Mouse (Mus musculus) kidney, postnatal 10 days (tissue): ENCODE data around the gene Bco2.

ENCODE experiments used
- DNase-seq: peaks from one replicate; pipeline ENCODE4 v3.0.0; 2021; ENCODE audit warnings: mixed read lengths

Gene Bco2

GRCm38 (mm10) chr9:50502949-50503348, 52.0 kb downstream of the Bco2 start:
- no peak for DNase-seq

DNA sequence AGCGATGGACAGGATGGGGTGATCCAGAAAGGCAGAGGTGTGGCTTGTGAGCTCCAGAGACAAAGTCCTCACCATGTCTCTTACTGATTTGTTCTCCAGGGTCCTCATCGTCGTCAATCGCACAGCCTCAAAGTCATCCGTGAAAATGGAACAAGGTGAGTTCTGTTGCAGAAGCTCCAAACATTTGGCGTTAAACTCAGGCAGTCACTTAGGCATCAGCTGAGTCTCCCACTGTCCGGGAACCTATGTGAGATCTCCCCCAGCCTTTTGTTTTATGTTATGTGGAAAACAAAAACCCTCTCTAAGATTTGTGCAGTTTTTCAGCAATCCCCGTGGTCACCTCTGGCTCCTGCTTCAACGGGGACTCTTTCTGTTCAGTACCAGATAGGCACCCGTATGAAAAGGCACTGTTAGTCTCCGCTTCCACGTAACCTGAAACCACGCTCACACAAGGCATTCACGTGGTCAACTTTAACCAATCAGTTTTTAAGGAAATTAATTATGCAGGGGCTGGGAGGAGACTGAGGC, 53.9 kb downstream of the Bco2 start:
- no peak for DNase-seq

DNA sequence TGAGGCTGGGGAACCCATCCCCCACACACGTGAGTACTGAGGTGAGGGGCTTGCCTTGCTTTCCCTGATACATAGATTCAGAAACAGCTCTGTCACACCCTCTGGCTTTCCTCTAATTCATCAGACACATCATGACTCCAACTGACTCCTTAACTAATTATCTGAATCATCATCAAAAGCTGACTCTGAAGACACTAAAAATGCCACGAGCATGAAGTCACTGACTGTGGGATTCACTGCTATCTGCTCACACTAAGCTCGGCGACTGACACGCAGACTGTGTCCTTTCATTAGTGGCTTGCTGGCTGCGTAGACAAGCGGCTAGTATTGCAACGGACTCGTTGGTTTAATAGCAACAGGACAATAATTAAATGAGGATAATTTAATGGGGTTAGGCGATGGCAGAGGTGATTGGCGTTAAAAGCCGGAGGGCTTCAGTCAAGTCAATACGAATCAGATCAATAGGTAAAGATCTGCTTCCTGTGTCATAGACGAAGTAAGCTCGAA, 54.5 kb downstream of the Bco2 start:
- no peak for DNase-seq

GRCm38 (mm10) chr9:50499781-50500180, 55.2 kb downstream of the Bco2 start:
- DNase-seq = no peak

DNA sequence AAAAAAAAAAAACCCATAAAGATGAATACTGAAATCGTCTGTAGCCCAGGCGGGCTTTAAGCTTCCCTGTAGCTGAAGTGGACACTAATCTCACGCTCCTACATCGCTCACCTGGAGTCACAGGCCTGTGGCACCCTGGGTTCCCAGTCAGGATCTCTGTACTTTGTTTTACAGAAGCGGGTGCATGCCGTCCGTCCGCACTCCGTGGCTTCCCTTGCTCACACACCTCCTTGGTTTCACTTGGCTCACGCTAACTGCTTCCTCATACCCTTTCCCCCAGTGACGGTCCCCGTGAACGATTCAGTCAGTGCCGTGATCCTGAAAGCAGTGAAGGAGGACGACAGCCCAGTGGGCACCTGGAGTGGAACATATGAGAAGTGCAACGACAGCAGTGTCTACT, 56.2 kb downstream of the Bco2 start:
- DNase-seq = no peak

DNA sequence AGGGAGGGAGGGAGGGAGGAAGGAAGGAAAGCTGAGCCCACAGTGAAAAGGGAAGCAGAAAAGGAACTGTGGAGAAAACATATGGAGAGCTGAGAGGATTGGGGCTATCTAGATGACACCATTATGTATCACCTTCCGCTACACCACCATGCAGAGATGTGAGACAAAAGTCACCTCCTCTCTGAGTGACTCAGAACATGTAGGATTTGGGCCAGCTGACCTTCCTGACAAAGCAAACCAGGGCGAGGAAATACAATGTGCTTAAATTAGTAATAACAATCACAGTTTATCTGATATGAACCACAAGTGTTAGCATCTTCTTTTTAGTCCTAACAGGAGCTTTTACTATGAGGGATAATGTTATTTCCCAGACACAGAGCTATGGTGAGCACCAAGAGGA, 57.4 kb downstream of the Bco2 start:
- no peak for DNase-seq

- no peak for DNase-seq
Observed at GRCm38 (mm10) chr9:50497076-50497475, 57.9 kb downstream of the Bco2 start.

DNA sequence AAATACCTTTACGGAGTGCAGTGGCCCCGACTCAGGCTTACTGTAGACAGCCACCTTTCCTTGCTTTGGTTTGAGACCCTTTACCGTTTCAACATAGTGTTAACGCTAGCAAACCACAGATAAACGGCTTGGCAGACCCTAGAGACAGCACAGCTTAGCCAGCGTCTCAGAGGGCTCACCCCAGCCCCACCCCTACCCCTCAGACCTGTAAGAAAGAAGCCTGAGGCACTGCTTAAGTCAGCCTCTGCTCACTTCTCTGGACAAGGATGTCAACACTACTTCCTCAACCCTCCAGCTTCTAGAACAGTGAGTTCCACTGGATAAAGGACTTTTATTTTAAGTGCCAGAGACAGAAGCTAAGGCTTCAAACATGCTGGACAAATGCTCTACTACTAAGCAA, 58.4 kb downstream of the Bco2 start:
- no peak for DNase-seq

DNA sequence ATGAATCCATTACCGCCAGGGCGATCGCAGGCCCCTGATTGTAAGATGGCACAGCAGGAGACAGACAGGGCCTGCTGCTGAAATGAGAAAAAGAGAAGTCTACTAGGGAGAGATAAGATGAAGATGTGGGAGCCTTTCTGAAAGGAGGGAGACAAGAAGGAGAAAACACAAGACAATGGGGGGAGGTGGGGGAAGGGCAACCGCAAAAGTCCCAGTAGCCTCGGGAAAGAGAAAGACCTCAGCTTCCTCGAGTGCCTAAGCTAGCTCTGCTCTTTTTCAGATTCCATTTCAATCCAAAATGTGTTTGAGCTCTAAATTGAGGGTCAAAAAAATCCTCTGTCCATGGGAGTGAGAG, 58.9 kb downstream of the Bco2 start:
- DNase-seq = no peak

GRCm38 (mm10) chr9:50495405-50496150, 59.4 kb downstream of the Bco2 start:
- DNase-seq = no peak

DNA sequence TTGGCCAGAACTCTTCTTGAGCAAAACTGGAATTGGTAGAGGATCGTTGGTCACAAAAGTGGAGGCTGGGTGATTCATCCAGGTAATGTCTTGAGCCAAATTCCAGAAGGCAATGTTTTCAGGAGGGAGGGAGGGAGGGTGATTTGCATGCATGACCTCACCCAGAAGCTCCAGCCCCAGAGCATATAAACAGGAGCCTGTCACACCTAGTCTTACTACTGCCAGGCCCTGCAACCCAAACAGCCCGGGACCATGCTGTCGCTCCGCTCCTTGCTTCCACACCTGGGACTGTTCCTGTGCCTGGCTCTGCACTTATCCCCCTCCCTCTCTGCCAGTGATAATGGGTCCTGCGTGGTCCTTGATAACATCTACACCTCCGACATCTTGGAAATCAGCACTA, 60.7 kb downstream of the Bco2 start, which contains the start of gene Plet1:
TSS of gene Plet1 (plus strand) at position 215 of the 400 bp plus-strand sequence.
- peak; percentile 43 for DNase-seq

- no peak for DNase-seq
Observed at GRCm38 (mm10) chr9:50493777-50494176, 61.2 kb downstream of the Bco2 start.

GRCm38 (mm10) chr9:50491531-50492045, 63.4 kb downstream of the Bco2 start:
- no peak for DNase-seq

DNA sequence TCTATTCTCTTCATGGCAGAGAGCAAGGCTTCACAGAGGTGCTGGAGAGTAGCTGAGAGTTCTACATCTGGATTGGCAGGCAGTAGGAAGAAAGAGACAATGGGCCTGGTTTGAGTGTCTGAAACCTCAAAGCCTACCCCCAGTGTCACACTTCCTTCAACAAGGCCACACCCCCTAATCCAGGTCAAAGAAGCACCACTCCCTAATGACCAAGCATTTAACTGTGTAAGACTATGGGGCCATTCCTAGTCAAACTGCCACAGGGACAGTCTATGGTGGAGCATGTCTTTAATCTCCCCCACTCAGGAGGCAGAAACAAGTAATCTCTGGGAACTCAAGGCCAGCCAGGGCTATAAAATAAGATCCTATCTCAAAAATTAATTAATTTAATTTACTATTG, 64.1 kb downstream of the Bco2 start:
- no peak for DNase-seq

DNA sequence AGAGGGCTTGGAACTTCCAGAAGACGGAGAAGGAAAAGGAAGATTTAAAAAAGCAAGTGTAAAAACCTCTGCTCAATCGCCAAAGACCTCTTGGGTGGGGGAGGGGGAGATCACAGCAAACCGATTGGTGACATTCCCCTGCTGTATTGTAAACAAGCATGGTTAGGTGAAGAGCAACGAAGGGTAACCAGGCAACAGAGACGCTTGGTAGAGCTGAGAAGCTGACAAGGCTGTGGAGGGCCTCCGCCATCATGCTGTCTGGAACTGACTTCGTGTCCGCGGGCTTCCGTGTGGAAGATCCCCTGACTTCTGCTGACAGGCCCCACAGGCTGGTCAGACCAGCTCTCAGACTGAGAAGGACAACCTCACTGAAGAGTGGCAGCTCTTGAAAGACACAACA, 69.5 kb downstream of the Bco2 start:
- peak; percentile 41 for DNase-seq
